ENCODE assay signal across 15 mouse cellular contexts in genomic region chr2:73275261-73276040, GRCm38 (mm10). TPM values are rescaled to one million over a fixed set of nuclear protein-coding genes. Genes with fewer than 3 reads are reported as not detected.
DNase-seq lines count a peak whose midpoint lies in the region; ATAC-seq and TF ChIP-seq lines count a peak whose summit lies in the region.
"Had no signal": no experiment of that assay in that cellular context is flagged by ENCODE, and none has a peak within 500 bp of the region (broad histone marks: within the 10 kb centered on the region; RNA-seq: fewer than 3 reads in every experiment).

No protein-coding gene starts in this region.

- H3K4me1 ChIP-seq in hindbrain, embryonic 11.5 days (replicated peaks; ENCODE audit: control insufficient read depth, insufficient read depth, low read length), result peaks cover 18% of the 10 kb centered on the region
- H3K4me1 ChIP-seq in hindbrain, embryonic 13.5 days (replicated peaks), result peaks cover 55% of the 10 kb centered on the region
- H3K4me1 ChIP-seq in embryonic facial prominence, embryonic 13.5 days, result peaks cover 66% of the 10 kb centered on the region
- 0 out of 2 replicates have a peak, but pooled peaks cover 5% of the 10 kb centered on the region for H3K4me1 ChIP-seq in forebrain, postnatal 0 days (ENCODE audit: insufficient read depth)
- no peaks in the 10 kb centered on the region for H3K4me1 ChIP-seq in midbrain, postnatal 0 days (ENCODE audit: insufficient read depth, low read length)

- 9% methylated on average over 8 of the region's 8 CpGs for WGBS in hindbrain, embryonic 11.5 days
- 8% methylated on average over 8 of the region's 8 CpGs for WGBS in hindbrain, embryonic 13.5 days
- WGBS in embryonic facial prominence, embryonic 13.5 days, result 11% methylated on average over 8 of the region's 8 CpGs
- WGBS in forebrain, postnatal 0 days, result 13% methylated on average over 8 of the region's 8 CpGs
- WGBS in midbrain, postnatal 0 days, result 12% methylated on average over 8 of the region's 8 CpGs

- peak; percentile 37 for DNase-seq in hindbrain, embryonic 11.5 days (ENCODE audit: low spot score)
- no peak for DNase-seq in forebrain, postnatal 0 days
- no peak for DNase-seq in midbrain, postnatal 0 days (ENCODE audit: low spot score)
- DNase-seq in frontal cortex, adult 2 months (ENCODE audit: extremely low spot score in 1 of 2, low spot score in 1 of 2), result no peak
- no peak for DNase-seq in urinary bladder, adult 18-20 months (ENCODE audit: low spot score in 2 of 2)
- DNase-seq: thymus, adult 18-20 months had no signal

- TF ChIP-seq CTCF in forebrain, postnatal 0 days (IDR thresholded peaks at IDR 0.05; ENCODE audit: low read depth), result no peak
- no peak for TF ChIP-seq CTCF in midbrain, postnatal 0 days (IDR thresholded peaks at IDR 0.05)

- peak overlapping the region; percentile 18 for H3K4me3 ChIP-seq in hindbrain, embryonic 11.5 days (ENCODE audit: low read depth, low read length)
- no peak overlapping the region for H3K4me3 ChIP-seq in hindbrain, embryonic 13.5 days
- H3K4me3 ChIP-seq in embryonic facial prominence, embryonic 13.5 days, result no peak overlapping the region
- peak overlapping the region; percentile 33 for H3K4me3 ChIP-seq in forebrain, postnatal 0 days (ENCODE audit: low read depth, low read length)
- peak overlapping the region; percentile 5; the same call in 1 of the 2 replicates for H3K4me3 ChIP-seq in midbrain, postnatal 0 days (ENCODE audit: low read depth, low read length)

- H3K4me2 ChIP-seq in hindbrain, embryonic 11.5 days (replicated peaks; ENCODE audit: low read depth, low read length), result no peak overlapping the region
- H3K4me2 ChIP-seq in hindbrain, embryonic 13.5 days, result no peak overlapping the region
- H3K4me2 ChIP-seq in embryonic facial prominence, embryonic 13.5 days, result peak overlapping the region; percentile 52
- peak overlapping the region; percentile 46; the same call in 1 of the 2 replicates for H3K4me2 ChIP-seq in forebrain, postnatal 0 days (ENCODE audit: low read depth)
- H3K4me2 ChIP-seq in midbrain, postnatal 0 days (ENCODE audit: low read depth, low read length, poor library complexity, severe bottlenecking), result no peak overlapping the region

- H3K27me3 ChIP-seq in hindbrain, embryonic 11.5 days (ENCODE audit: control insufficient read depth, insufficient read depth, low read length), result peaks cover 47% of the 10 kb centered on the region
- peaks cover 83% of the 10 kb centered on the region for H3K27me3 ChIP-seq in hindbrain, embryonic 13.5 days
- peaks cover 86% of the 10 kb centered on the region for H3K27me3 ChIP-seq in embryonic facial prominence, embryonic 13.5 days
- peaks cover 16% of the 10 kb centered on the region for H3K27me3 ChIP-seq in forebrain, postnatal 0 days (ENCODE audit: insufficient read depth, low read length)
- peaks cover 40% of the 10 kb centered on the region for H3K27me3 ChIP-seq in midbrain, postnatal 0 days (ENCODE audit: insufficient read depth, low read length)

- H3K36me3 ChIP-seq in hindbrain, embryonic 11.5 days (ENCODE audit: control insufficient read depth, insufficient read depth, low read length), result no peaks in the 10 kb centered on the region
- no peaks in the 10 kb centered on the region for H3K36me3 ChIP-seq in hindbrain, embryonic 13.5 days
- H3K36me3 ChIP-seq in embryonic facial prominence, embryonic 13.5 days, result no peaks in the 10 kb centered on the region
- H3K36me3 ChIP-seq in forebrain, postnatal 0 days (ENCODE audit: insufficient read depth), result peaks cover 4% of the 10 kb centered on the region; the same call in 1 of the 2 replicates
- H3K36me3 ChIP-seq in midbrain, postnatal 0 days (ENCODE audit: insufficient read depth, low read length), result no peaks in the 10 kb centered on the region
- H3K36me3 ChIP-seq: heart, embryonic 10.5 days; neural tube, embryonic 15.5 days had no signal

- no peak overlapping the region for H3K27ac ChIP-seq in hindbrain, embryonic 11.5 days (ENCODE audit: low read depth, low read length)
- no peak overlapping the region for H3K27ac ChIP-seq in hindbrain, embryonic 13.5 days
- H3K27ac ChIP-seq in embryonic facial prominence, embryonic 13.5 days, result no peak overlapping the region
- H3K27ac ChIP-seq in forebrain, postnatal 0 days (ENCODE audit: low read depth, low read length), result peak overlapping the region; percentile 78; the same call in 1 of the 2 replicates
- no peak overlapping the region for H3K27ac ChIP-seq in midbrain, postnatal 0 days (ENCODE audit: low read depth, low read length)
- H3K27ac ChIP-seq: heart, embryonic 10.5 days; neural tube, embryonic 15.5 days had no signal

- no peak for ATAC-seq in hindbrain, embryonic 11.5 days (ENCODE audit: low FRiP score)
- no peak for ATAC-seq in hindbrain, embryonic 13.5 days (ENCODE audit: low FRiP score)
- ATAC-seq in embryonic facial prominence, embryonic 13.5 days (ENCODE audit: insufficient number of reproducible peaks, insufficient read depth, low FRiP score, low TSS enrichment, low read depth), result no peak
- ATAC-seq in forebrain, postnatal 0 days, result no peak
- ATAC-seq in midbrain, postnatal 0 days (ENCODE audit: low FRiP score), result no peak
- ATAC-seq: CD4-positive, CD25-positive, alpha-beta regulatory T cell, adult 4 months had no signal

- H3K9ac ChIP-seq in hindbrain, embryonic 11.5 days (ENCODE audit: low read depth, low read length), result no peak overlapping the region
- no peak overlapping the region for H3K9ac ChIP-seq in hindbrain, embryonic 13.5 days
- no peak overlapping the region for H3K9ac ChIP-seq in embryonic facial prominence, embryonic 13.5 days
- H3K9ac ChIP-seq in forebrain, postnatal 0 days, result peak overlapping the region; percentile 59
- no peak overlapping the region for H3K9ac ChIP-seq in midbrain, postnatal 0 days (replicated peaks; ENCODE audit: low read length, poor library complexity, severe bottlenecking)

- no peaks in the 10 kb centered on the region for H3K9me3 ChIP-seq in hindbrain, embryonic 11.5 days (ENCODE audit: control insufficient read depth, low read length)
- no peaks in the 10 kb centered on the region for H3K9me3 ChIP-seq in hindbrain, embryonic 13.5 days
- H3K9me3 ChIP-seq in embryonic facial prominence, embryonic 13.5 days, result no peaks in the 10 kb centered on the region
- H3K9me3 ChIP-seq in forebrain, postnatal 0 days (ENCODE audit: low read length), result no peaks in the 10 kb centered on the region
- H3K9me3 ChIP-seq in midbrain, postnatal 0 days (ENCODE audit: low read length), result no peaks in the 10 kb centered on the region
- H3K9me3 ChIP-seq: heart, embryonic 10.5 days; megakaryocyte, embryonic 14.5 days; neural tube, embryonic 15.5 days had no signal

RNA-seq across cellular contexts. Expression of gene Sp9, which starts 3.7 kb away (rescaled TPM):
- 3.0 and 3.7 TPM in 2 replicates for polyA plus RNA-seq in hindbrain, embryonic 11.5 days (2014; fragmentation: Nextera tagmentation; extraction: Ambion mirVana)
- 1.7 and 2.1 TPM in 2 replicates for polyA plus RNA-seq in hindbrain, embryonic 13.5 days (2015; fragmentation: Nextera tagmentation; extraction: Ambion mirVana)
- polyA plus RNA-seq in embryonic facial prominence, embryonic 13.5 days (2015; fragmentation: Nextera tagmentation; extraction: Ambion mirVana), result 2.5 and 3.7 TPM in 2 replicates
- total RNA-seq in forebrain, postnatal 0 days (2014; rRNA removed), result 12.8 and 18.1 TPM in 2 replicates
- 7.7 and 9.8 TPM in 2 replicates for polyA plus RNA-seq in forebrain, postnatal 0 days (2015; fragmentation: Nextera tagmentation; extraction: Ambion mirVana)
- total RNA-seq in midbrain, postnatal 0 days (2014; rRNA removed), result 2.3 and 3.3 TPM in 2 replicates
- 1.7 and 2.0 TPM in 2 replicates for polyA plus RNA-seq in midbrain, postnatal 0 days (2015; fragmentation: Nextera tagmentation; extraction: Ambion mirVana)
- polyA plus RNA-seq in frontal cortex, adult 2 months (2012; rRNA removed), result 16.7 and 20.5 TPM in 2 replicates
- total RNA-seq: gastrocnemius, adult 8-10 months; heart, postnatal 4 days had no signal
- polyA plus RNA-seq: CD4-positive, CD25-positive, alpha-beta regulatory T cell, adult 4 months; heart, embryonic 10.5 days; liver, embryonic 16.5 days had no signal

RNA-seq across cellular contexts. Expression of gene Scrn3, which starts 37.0 kb away (rescaled TPM):
- 10.7 and 12.7 TPM in 2 replicates for polyA plus RNA-seq in hindbrain, embryonic 11.5 days (2014; fragmentation: Nextera tagmentation; extraction: Ambion mirVana)
- polyA plus RNA-seq in hindbrain, embryonic 13.5 days (2015; fragmentation: Nextera tagmentation; extraction: Ambion mirVana), result 9.0 and 9.9 TPM in 2 replicates
- 15.0 and 17.5 TPM in 2 replicates for polyA plus RNA-seq in embryonic facial prominence, embryonic 13.5 days (2015; fragmentation: Nextera tagmentation; extraction: Ambion mirVana)
- 5.1 and 6.8 TPM in 2 replicates for total RNA-seq in forebrain, postnatal 0 days (2014; rRNA removed)
- 4.5 and 5.3 TPM in 2 replicates for polyA plus RNA-seq in forebrain, postnatal 0 days (2015; fragmentation: Nextera tagmentation; extraction: Ambion mirVana)
- 4.2 and 5.7 TPM in 2 replicates for total RNA-seq in midbrain, postnatal 0 days (2014; rRNA removed)
- polyA plus RNA-seq in midbrain, postnatal 0 days (2015; fragmentation: Nextera tagmentation; extraction: Ambion mirVana), result 5.4 and 6.5 TPM in 2 replicates
- 25.5 and 26.0 TPM in 2 replicates for polyA plus RNA-seq in frontal cortex, adult 2 months (2012; rRNA removed)

RNA-seq across cellular contexts. Expression of gene Cir1, which starts 37.0 kb away (rescaled TPM):
- 23.0 and 23.8 TPM in 2 replicates for polyA plus RNA-seq in hindbrain, embryonic 11.5 days (2014; fragmentation: Nextera tagmentation; extraction: Ambion mirVana)
- 31.9 and 33.0 TPM in 2 replicates for polyA plus RNA-seq in hindbrain, embryonic 13.5 days (2015; fragmentation: Nextera tagmentation; extraction: Ambion mirVana)
- polyA plus RNA-seq in embryonic facial prominence, embryonic 13.5 days (2015; fragmentation: Nextera tagmentation; extraction: Ambion mirVana), result 34.7 and 35.4 TPM in 2 replicates
- 9.5 and 10.6 TPM in 2 replicates for total RNA-seq in forebrain, postnatal 0 days (2014; rRNA removed)
- 29.3 and 30.3 TPM in 2 replicates for polyA plus RNA-seq in forebrain, postnatal 0 days (2015; fragmentation: Nextera tagmentation; extraction: Ambion mirVana)
- total RNA-seq in midbrain, postnatal 0 days (2014; rRNA removed), result 4.1 and 7.4 TPM in 2 replicates
- polyA plus RNA-seq in midbrain, postnatal 0 days (2015; fragmentation: Nextera tagmentation; extraction: Ambion mirVana), result 32.1 and 36.3 TPM in 2 replicates
- 30.5 and 35.5 TPM in 2 replicates for polyA plus RNA-seq in frontal cortex, adult 2 months (2012; rRNA removed)

RNA-seq across cellular contexts. Expression of gene Ola1, which starts 56.7 kb away (rescaled TPM):
- 97.6 and 100 TPM in 2 replicates for polyA plus RNA-seq in hindbrain, embryonic 11.5 days (2014; fragmentation: Nextera tagmentation; extraction: Ambion mirVana)
- polyA plus RNA-seq in hindbrain, embryonic 13.5 days (2015; fragmentation: Nextera tagmentation; extraction: Ambion mirVana), result 91.7 and 93.5 TPM in 2 replicates
- 108 and 118 TPM in 2 replicates for polyA plus RNA-seq in embryonic facial prominence, embryonic 13.5 days (2015; fragmentation: Nextera tagmentation; extraction: Ambion mirVana)
- 68.4 and 78.9 TPM in 2 replicates for total RNA-seq in forebrain, postnatal 0 days (2014; rRNA removed)
- polyA plus RNA-seq in forebrain, postnatal 0 days (2015; fragmentation: Nextera tagmentation; extraction: Ambion mirVana), result 87.4 and 97.2 TPM in 2 replicates
- total RNA-seq in midbrain, postnatal 0 days (2014; rRNA removed), result 49.9 and 50.2 TPM in 2 replicates
- 87.3 and 91.7 TPM in 2 replicates for polyA plus RNA-seq in midbrain, postnatal 0 days (2015; fragmentation: Nextera tagmentation; extraction: Ambion mirVana)
- 66.4 and 73.9 TPM in 2 replicates for polyA plus RNA-seq in frontal cortex, adult 2 months (2012; rRNA removed)

Comparison
In these comparisons a context has a peak if more than half of its experiments do, and no peak if none do; other contexts are left out.
1. H3K4me3 ChIP-seq: peak in hindbrain, embryonic 11.5 days (single experiment), forebrain, postnatal 0 days (single experiment) and midbrain, postnatal 0 days (single experiment); none in hindbrain, embryonic 13.5 days (single experiment) and embryonic facial prominence, embryonic 13.5 days (single experiment).
2. H3K4me2 ChIP-seq: peak in embryonic facial prominence, embryonic 13.5 days (single experiment) and forebrain, postnatal 0 days (single experiment); none in hindbrain, embryonic 11.5 days (single experiment), hindbrain, embryonic 13.5 days (single experiment) and midbrain, postnatal 0 days (single experiment).